Mouse (Mus musculus): ENCODE measurements around the gene Rasgef1b. TPM values are rescaled to one million over a fixed set of nuclear protein-coding genes. Genes with fewer than 3 reads are reported as not detected.

Rasgef1b gene
- polyA plus RNA-seq, 1 experiment from 2014 or later: 66.1 TPM

GRCm38 (mm10) chr5:99332021-99332420, 396.8 kb downstream of the Rasgef1b start:
- Histone ChIP-seq H3K4me1 (replicated peaks) (no peaks in the 10 kb centered on the region), H3K4me3 (no peak overlapping the region), H3K9me3 (no peaks in the 10 kb centered on the region), H3K27ac (replicated peaks) (no peak overlapping the region), H3K36me3 (no peaks in the 10 kb centered on the region), H3K9ac (no peak overlapping the region), H3K27me3 (no peaks in the 10 kb centered on the region), H3K4me2 (no peak overlapping the region)
- no peak for ATAC-seq (ENCODE audit: low read depth)
- 83% methylated on average over 2 of the region's 2 CpGs for WGBS

- WGBS: 87% methylated on average over 6 of the region's 6 CpGs
- no peak overlapping the region for H3K27ac ChIP-seq (replicated peaks)
- no peak overlapping the region for H3K4me2 ChIP-seq
- no peaks in the 10 kb centered on the region for H3K27me3 ChIP-seq
- H3K4me1 ChIP-seq (replicated peaks): no peaks in the 10 kb centered on the region
- no peaks in the 10 kb centered on the region for H3K9me3 ChIP-seq
- no peak for ATAC-seq (ENCODE audit: low read depth)
- H3K36me3 ChIP-seq: no peaks in the 10 kb centered on the region
- no peak overlapping the region for H3K9ac ChIP-seq
- no peak overlapping the region for H3K4me3 ChIP-seq
These were observed 399.8 kb downstream of the Rasgef1b start for GRCm38 (mm10) chr5:99329065-99329464.

- Histone ChIP-seq H3K27ac (replicated peaks) (no peak overlapping the region), H3K9ac (no peak overlapping the region), H3K27me3 (no peaks in the 10 kb centered on the region), H3K36me3 (no peaks in the 10 kb centered on the region), H3K4me2 (no peak overlapping the region), H3K4me3 (no peak overlapping the region), H3K9me3 (no peaks in the 10 kb centered on the region), H3K4me1 (replicated peaks) (no peaks in the 10 kb centered on the region)
- ATAC-seq (ENCODE audit: low read depth): no peak
- WGBS: 86% methylated on average over 2 of the region's 2 CpGs
These were observed 401.8 kb downstream of the Rasgef1b start for GRCm38 (mm10) chr5:99327019-99327418.

- Histone ChIP-seq H3K27ac (replicated peaks) (no peak overlapping the region), H3K27me3 (no peaks in the 10 kb centered on the region), H3K9me3 (no peaks in the 10 kb centered on the region), H3K4me1 (replicated peaks) (no peaks in the 10 kb centered on the region; the same call in 1 of the 2 replicates), H3K9ac (no peak overlapping the region), H3K4me3 (no peak overlapping the region), H3K4me2 (no peak overlapping the region), H3K36me3 (no peaks in the 10 kb centered on the region)
- no peak for ATAC-seq (ENCODE audit: low read depth)
These were observed 403.6 kb downstream of the Rasgef1b start for GRCm38 (mm10) chr5:99325301-99325700.

GRCm38 (mm10) chr5:99320783-99321182, 408.1 kb downstream of the Rasgef1b start:
- ATAC-seq (ENCODE audit: low read depth): no peak
- Histone ChIP-seq H3K4me2 (no peak overlapping the region), H3K9me3 (no peaks in the 10 kb centered on the region), H3K4me3 (no peak overlapping the region), H3K9ac (no peak overlapping the region), H3K4me1 (replicated peaks) (peaks cover 10% of the 10 kb centered on the region; the same call in 1 of the 2 replicates), H3K27me3 (no peaks in the 10 kb centered on the region), H3K36me3 (no peaks in the 10 kb centered on the region), H3K27ac (replicated peaks) (no peak overlapping the region)
- 84% methylated on average over 4 of the region's 4 CpGs for WGBS

GRCm38 (mm10) chr5:99297939-99298338, 430.9 kb downstream of the Rasgef1b start:
- no peak for ATAC-seq (ENCODE audit: low read depth)
- WGBS: 53% methylated on average over 4 of the region's 4 CpGs
- Histone ChIP-seq H3K9me3 (no peaks in the 10 kb centered on the region), H3K4me2 (no peak overlapping the region), H3K27ac (replicated peaks) (no peak overlapping the region), H3K9ac (no peak overlapping the region), H3K36me3 (no peaks in the 10 kb centered on the region), H3K27me3 (no peaks in the 10 kb centered on the region), H3K4me3 (no peak overlapping the region), H3K4me1 (replicated peaks) (no peaks in the 10 kb centered on the region)

- H3K4me1 ChIP-seq (replicated peaks): 0 out of 2 replicates have a peak, but pooled peaks cover 6% of the 10 kb centered on the region
- H3K9ac ChIP-seq: no peak overlapping the region
- H3K9me3 ChIP-seq: no peaks in the 10 kb centered on the region
- H3K27me3 ChIP-seq: no peaks in the 10 kb centered on the region
- no peak overlapping the region for H3K4me2 ChIP-seq
- no peaks in the 10 kb centered on the region for H3K36me3 ChIP-seq
- 80% methylated on average over 2 of the region's 2 CpGs for WGBS
- H3K4me3 ChIP-seq: no peak overlapping the region
- H3K27ac ChIP-seq (replicated peaks): no peak overlapping the region
- no peak for ATAC-seq (ENCODE audit: low read depth)
These were observed 432.5 kb downstream of the Rasgef1b start for GRCm38 (mm10) chr5:99296348-99296747.

- ATAC-seq (ENCODE audit: low read depth): no peak
- WGBS: 87% methylated on average over 10 of the region's 10 CpGs
These were observed 436.5 kb downstream of the Rasgef1b start for GRCm38 (mm10) chr5:99292287-99292851.

GRCm38 (mm10) chr5:99291084-99291830, 437.6 kb downstream of the Rasgef1b start:
- Histone ChIP-seq H3K27me3 (no peaks in the 10 kb centered on the region), H3K4me2 (no peak overlapping the region), H3K9me3 (no peaks in the 10 kb centered on the region), H3K9ac (no peak overlapping the region), H3K4me1 (replicated peaks) (0 out of 2 replicates have a peak, but pooled peaks cover 6% of the 10 kb centered on the region), H3K4me3 (no peak overlapping the region), H3K27ac (replicated peaks) (no peak overlapping the region), H3K36me3 (no peaks in the 10 kb centered on the region)
- ATAC-seq (ENCODE audit: low read depth): no peak
- WGBS: 84% methylated on average over 12 of the region's 12 CpGs

More at GRCm38 (mm10) chr5:99292287-99292851, 436.5 kb downstream of the Rasgef1b start:
- no peak overlapping the region for H3K4me3 ChIP-seq
- no peaks in the 10 kb centered on the region for H3K36me3 ChIP-seq
- no peaks in the 10 kb centered on the region for H3K9me3 ChIP-seq
- 0 out of 2 replicates have a peak, but pooled peaks cover 6% of the 10 kb centered on the region for H3K4me1 ChIP-seq (replicated peaks)
- no peak overlapping the region for H3K9ac ChIP-seq
- H3K27ac ChIP-seq (replicated peaks): no peak overlapping the region
- H3K27me3 ChIP-seq: no peaks in the 10 kb centered on the region
- H3K4me2 ChIP-seq: no peak overlapping the region

GRCm38 (mm10) chr5:99288262-99288661, 440.6 kb downstream of the Rasgef1b start:
- no peaks in the 10 kb centered on the region for H3K27me3 ChIP-seq
- 88% methylated on average over 4 of the region's 4 CpGs for WGBS
- H3K27ac ChIP-seq (replicated peaks): no peak overlapping the region
- no peaks in the 10 kb centered on the region for H3K9me3 ChIP-seq
- H3K9ac ChIP-seq: no peak overlapping the region
- H3K4me1 ChIP-seq (replicated peaks): 0 out of 2 replicates have a peak, but pooled peaks cover 6% of the 10 kb centered on the region
- H3K4me3 ChIP-seq: no peak overlapping the region
- no peaks in the 10 kb centered on the region for H3K36me3 ChIP-seq
- H3K4me2 ChIP-seq: no peak overlapping the region
- ATAC-seq (ENCODE audit: low read depth): no peak

GRCm38 (mm10) chr5:99287647-99288185, 441.1 kb downstream of the Rasgef1b start:
- H3K4me3 ChIP-seq: no peak overlapping the region
- WGBS: 87% methylated on average over 6 of the region's 6 CpGs

GRCm38 (mm10) chr5:99286575-99286974, 442.3 kb downstream of the Rasgef1b start:
- Histone ChIP-seq H3K4me2 (no peak overlapping the region), H3K9ac (no peak overlapping the region), H3K9me3 (no peaks in the 10 kb centered on the region), H3K36me3 (no peaks in the 10 kb centered on the region), H3K4me1 (replicated peaks) (no peaks in the 10 kb centered on the region), H3K4me3 (no peak overlapping the region), H3K27me3 (no peaks in the 10 kb centered on the region), H3K27ac (replicated peaks) (no peak overlapping the region)
- 86% methylated on average over 6 of the region's 6 CpGs for whole genome bisulfite sequencing
- ATAC-seq (ENCODE audit: low read depth): no peak

More at GRCm38 (mm10) chr5:99287647-99288185, 441.1 kb downstream of the Rasgef1b start:
- no peak overlapping the region for H3K9ac ChIP-seq
- H3K36me3 ChIP-seq: no peaks in the 10 kb centered on the region
- H3K9me3 ChIP-seq: no peaks in the 10 kb centered on the region
- H3K27me3 ChIP-seq: no peaks in the 10 kb centered on the region
- no peak overlapping the region for H3K27ac ChIP-seq (replicated peaks)
- 0 out of 2 replicates have a peak, but pooled peaks cover 6% of the 10 kb centered on the region for H3K4me1 ChIP-seq (replicated peaks)
- no peak for ATAC-seq (ENCODE audit: low read depth)
- no peak overlapping the region for H3K4me2 ChIP-seq
